Mouse (Mus musculus) lung, postnatal 0 days (tissue): ENCODE results near the gene Apoc1. TPM values are rescaled to one million over a fixed set of nuclear protein-coding genes. Genes with fewer than 3 reads are reported as not detected.

Experiments used
- ATAC-seq: fragments of 200-750 bp; cut with Nextera tagmentation; 2 replicates; pipeline ENCODE4 v1.8.0; 2017; ENCODE audit warnings: moderate library complexity
- DNase-seq: peaks from one replicate; pipeline ENCODE4 v3.0.0-alpha.2; 2016; ENCODE audit warnings: low spot score
- H3K27ac ChIP-seq: fragments of 300-500 bp; sonication (generic); 2 replicates; pipeline ENCODE4 v1.5.1; 2014; ENCODE audit warnings: antibody characterized with exemption, mild to moderate bottlenecking, low read length, mixed read lengths
- H3K27me3 ChIP-seq: fragments of 300-500 bp; sonication (generic); replicated peaks from 2 replicates; pipeline ENCODE4 v1.6.1; 2014; ENCODE audit warnings: low read length, mixed read lengths; ENCODE audit not compliant: insufficient read depth
- H3K36me3 ChIP-seq: fragments of 300-500 bp; sonication (generic); 2 replicates; pipeline ENCODE4 v1.6.1; 2014; ENCODE audit warnings: low read length, mixed read lengths; ENCODE audit not compliant: insufficient read depth
- H3K4me1 ChIP-seq: fragments of 300-500 bp; sonication (generic); 2 replicates; pipeline ENCODE4 v1.6.1; 2014; ENCODE audit warnings: antibody characterized with exemption, low read depth, low read length, mixed read lengths; ENCODE audit not compliant: insufficient read depth
- H3K4me2 ChIP-seq: fragments of 300-500 bp; sonication (generic); replicated peaks from 2 replicates; pipeline ENCODE4 v1.6.1; 2014; ENCODE audit warnings: low read depth, mild to moderate bottlenecking, low read length, moderate library complexity, mixed read lengths
- H3K4me3 ChIP-seq: fragments of 300-500 bp; sonication (generic); 2 replicates; pipeline ENCODE4 v1.5.1; 2014; ENCODE audit warnings: low read depth, low read length
- H3K9ac ChIP-seq: fragments of 300-500 bp; sonication (generic); replicated peaks from 2 replicates; pipeline ENCODE4 v1.6.1; 2014; ENCODE audit warnings: low read depth, mild to moderate bottlenecking
- H3K9me3 ChIP-seq: fragments of 300-500 bp; sonication (generic); 2 replicates; pipeline ENCODE4 v1.6.1; 2016; ENCODE audit warnings: low read length, mixed read lengths
- CTCF ChIP-seq: IDR thresholded peaks from 2 replicates; pipeline ENCODE4 v1.5.1; 2016; ENCODE audit warnings: antibody characterized with exemption, mild to moderate bottlenecking
- EP300 ChIP-seq: IDR thresholded peaks from 2 replicates; pipeline ENCODE4 v1.6.1; 2016; ENCODE audit warnings: antibody characterized with exemption, mild to moderate bottlenecking, control low read depth
- WGBS: fragments of 180-500 bp; shearing (Covaris S2); extraction: QIAGEN DNeasy Blood & Tissue Kit; methylation state at CpG from one replicate; pipeline ENCODE4 v1.1.7; 2014; 5-methylcytosine and 5-hydroxymethylcytosine counted together
- polyA plus RNA-seq: library from polyadenylated mRNA; unstranded; fragments of >200 nt; fragmentation: Nextera tagmentation; extraction: Ambion mirVana; gene quantifications from 2 replicates; pipeline ENCODE4 v1.2.1, GENCODE M21; 2015

Gene Apoc1
- polyA plus RNA-seq, 1 experiment from 2014 or later: 63.8 TPM

GRCm38 (mm10) chr7:19641223-19641622 is 51.2 kb downstream of the Apoc1 start:
- no peak overlapping the region for H3K4me2 ChIP-seq
- DNase-seq (no peak), ATAC-seq (no peak)
- TF ChIP-seq CTCF (no peak), EP300 (no peak)
- H3K4me1 ChIP-seq: no peaks in the 10 kb centered on the region
- H3K9me3 ChIP-seq: no peaks in the 10 kb centered on the region
- H3K36me3 ChIP-seq: peaks cover 56% of the 10 kb centered on the region
- H3K9ac ChIP-seq: no peak overlapping the region
- H3K27me3 ChIP-seq: no peaks in the 10 kb centered on the region
- H3K27ac ChIP-seq: no peak overlapping the region
- H3K4me3 ChIP-seq: no peak overlapping the region
- WGBS: 92% methylated on average over 4 of the region's 4 CpGs

Other genes starting within 250 kb of the Apoc1 start
- 7.4 and 7.9 TPM in 2 replicates for gene Mark4, start 233.8 kb downstream of the Apoc1 start, polyA plus RNA-seq
- 1.1 and 1.4 TPM in 2 replicates for gene Exoc3l2, start 229.3 kb downstream of the Apoc1 start, polyA plus RNA-seq
- gene Bloc1s3, start 184.3 kb downstream of the Apoc1 start, polyA plus RNA-seq: 2.6 and 3.0 TPM in 2 replicates
- gene Trappc6a, start 184.3 kb downstream of the Apoc1 start, polyA plus RNA-seq: 85.5 and 91.9 TPM in 2 replicates
- gene Nkpd1, start 174.8 kb downstream of the Apoc1 start, polyA plus RNA-seq: 0.05 and 0.15 TPM in 2 replicates
- 19.1 and 20.3 TPM in 2 replicates for gene Ppp1r37, start 129.6 kb downstream of the Apoc1 start, polyA plus RNA-seq
- 0.76 and 0.88 TPM in 2 replicates for gene Zfp296, start 115.4 kb downstream of the Apoc1 start, polyA plus RNA-seq
- gene Gemin7, start 115.1 kb downstream of the Apoc1 start, polyA plus RNA-seq: 161 and 163 TPM in 2 replicates
- gene Clasrp, start 88.2 kb downstream of the Apoc1 start, polyA plus RNA-seq: 22.6 and 23.8 TPM in 2 replicates
- 15.6 and 29.8 TPM in 2 replicates for gene Relb, start 63.2 kb downstream of the Apoc1 start, polyA plus RNA-seq
- gene Clptm1, start 27.6 kb downstream of the Apoc1 start, polyA plus RNA-seq: 76.9 and 78.8 TPM in 2 replicates
- gene Apoc2, start 14.7 kb downstream of the Apoc1 start, polyA plus RNA-seq: 4.2 and 4.9 TPM in 2 replicates
- gene Gm44805, start 11.2 kb downstream of the Apoc1 start, polyA plus RNA-seq: not detected in 2 replicates
- 0.38 and 0.88 TPM in 2 replicates for gene Apoc4, start 11.2 kb downstream of the Apoc1 start, polyA plus RNA-seq
- gene Apoe, start 6.5 kb upstream of the Apoc1 start, polyA plus RNA-seq: 768 and 1,006 TPM in 2 replicates
- 60.8 and 62.4 TPM in 2 replicates for gene Tomm40, start 22.8 kb upstream of the Apoc1 start, polyA plus RNA-seq
- 113 and 116 TPM in 2 replicates for gene Nectin2, start 57.8 kb upstream of the Apoc1 start, polyA plus RNA-seq
- 477 and 507 TPM in 2 replicates for gene Bcam, start 78.4 kb upstream of the Apoc1 start, polyA plus RNA-seq
- 18.4 and 23.9 TPM in 2 replicates for gene Cblc, start 104.1 kb upstream of the Apoc1 start, polyA plus RNA-seq
- gene Bcl3, start 130.1 kb upstream of the Apoc1 start, polyA plus RNA-seq: 8.3 and 20.0 TPM in 2 replicates
- 0.12 and 0.24 TPM in 2 replicates for gene Gm19345, start 159.3 kb upstream of the Apoc1 start, polyA plus RNA-seq
- gene Ceacam16, start 168.6 kb upstream of the Apoc1 start, polyA plus RNA-seq: 0.13 and 0.18 TPM in 2 replicates
- 0.04 TPM in 1 of 2 replicates, not detected in the other for gene Ceacam19, start 195.3 kb upstream of the Apoc1 start, polyA plus RNA-seq
- gene Pvr, start 228.5 kb upstream of the Apoc1 start, polyA plus RNA-seq: 20.8 and 24.3 TPM in 2 replicates